20 mouse cellular contexts compared by ENCODE assay signal in genomic region chr9:51422553-51422952, GRCm38 (mm10).
DNase-seq lines count a peak whose midpoint lies in the region; ATAC-seq and TF ChIP-seq lines count a peak whose summit lies in the region.
"Had no signal": no experiment of that assay in that cellular context is flagged by ENCODE, and none has a peak within 500 bp of the region (broad histone marks: within the 10 kb centered on the region; RNA-seq: fewer than 3 reads in every experiment).

No protein-coding gene starts in this region.

- no peaks in the 10 kb centered on the region for H3K27me3 ChIP-seq in limb, embryonic 13.5 days
- no peaks in the 10 kb centered on the region for H3K27me3 ChIP-seq in limb, embryonic 10.5 days (ENCODE audit: low read depth, poor library complexity, severe bottlenecking)
- H3K27me3 ChIP-seq in midbrain, postnatal 0 days (ENCODE audit: insufficient read depth, low read length) = no peaks in the 10 kb centered on the region
- H3K27me3 ChIP-seq: embryonic facial prominence, embryonic 13.5 days; hindbrain, embryonic 12.5 days had no signal

- DNase-seq in frontal cortex, postnatal 10 days (ENCODE audit: low spot score in 2 of 2) = no peak
- DNase-seq in limb, embryonic 10.5 days (ENCODE audit: low spot score) = no peak
- no peak for DNase-seq in midbrain, postnatal 0 days (ENCODE audit: low spot score)
- DNase-seq: adrenal gland, postnatal 10 days; cerebellum, adult 11-12 months; cerebellum, adult 9-10 months; cerebellum, postnatal 25 days; gastrocnemius, postnatal 25 days; heart, postnatal 10 days; heart, postnatal 4 days had no signal

- no peak overlapping the region for H3K27ac ChIP-seq in limb, embryonic 13.5 days
- no peak overlapping the region for H3K27ac ChIP-seq in limb, embryonic 10.5 days
- H3K27ac ChIP-seq in embryonic fibroblast, embryonic 13.5 days (ENCODE audit: insufficient read depth, low read length) = peak overlapping the region; percentile 39
- no peak overlapping the region for H3K27ac ChIP-seq in midbrain, postnatal 0 days (ENCODE audit: low read depth, low read length)
- H3K27ac ChIP-seq: embryonic facial prominence, embryonic 13.5 days; forebrain, embryonic 10.5 days; hindbrain, embryonic 12.5 days had no signal

- peak; percentile 32; the same call in 1 of the 2 replicates for ATAC-seq in frontal cortex, adult (ENCODE audit: low TSS enrichment)
- ATAC-seq in limb, embryonic 13.5 days (ENCODE audit: low FRiP score, low read depth) = peak; percentile 71
- no peak for ATAC-seq in megakaryocyte progenitor cell, adult 5-6 weeks (replicated peaks; ENCODE audit: poor library complexity)
- no peak for ATAC-seq in midbrain, postnatal 0 days (ENCODE audit: low FRiP score)
- ATAC-seq: forebrain, embryonic 14.5 days; hindbrain, embryonic 16.5 days had no signal

- H3K9me3 ChIP-seq in limb, embryonic 13.5 days = no peaks in the 10 kb centered on the region
- H3K9me3 ChIP-seq in limb, embryonic 10.5 days (replicated peaks) = no peaks in the 10 kb centered on the region
- no peaks in the 10 kb centered on the region for H3K9me3 ChIP-seq in midbrain, postnatal 0 days (ENCODE audit: low read length)
- H3K9me3 ChIP-seq: embryonic facial prominence, embryonic 13.5 days; forebrain, embryonic 10.5 days; hindbrain, embryonic 12.5 days had no signal

- H3K4me3 ChIP-seq in limb, embryonic 13.5 days = no peak overlapping the region
- no peak overlapping the region for H3K4me3 ChIP-seq in limb, embryonic 10.5 days
- no peak overlapping the region for H3K4me3 ChIP-seq in embryonic fibroblast, embryonic 13.5 days (ENCODE audit: insufficient read depth, low read length)
- no peak overlapping the region for H3K4me3 ChIP-seq in midbrain, postnatal 0 days (ENCODE audit: low read depth, low read length)
- H3K4me3 ChIP-seq: embryonic facial prominence, embryonic 13.5 days; erythroblast, embryonic 14.5 days; forebrain, embryonic 10.5 days; hindbrain, embryonic 12.5 days had no signal

- H3K4me2 ChIP-seq in limb, embryonic 13.5 days (replicated peaks) = no peak overlapping the region
- H3K4me2 ChIP-seq in midbrain, postnatal 0 days (ENCODE audit: low read depth, low read length, poor library complexity, severe bottlenecking) = no peak overlapping the region
- H3K4me2 ChIP-seq: embryonic facial prominence, embryonic 13.5 days; hindbrain, embryonic 12.5 days had no signal

- H3K4me1 ChIP-seq in limb, embryonic 13.5 days = peaks cover 4% of the 10 kb centered on the region; the same call in 1 of the 2 replicates
- no peaks in the 10 kb centered on the region for H3K4me1 ChIP-seq in limb, embryonic 10.5 days
- H3K4me1 ChIP-seq in embryonic fibroblast, embryonic 13.5 days (ENCODE audit: control insufficient read depth, insufficient read depth, low read length) = peaks cover 5% of the 10 kb centered on the region
- no peaks in the 10 kb centered on the region for H3K4me1 ChIP-seq in midbrain, postnatal 0 days (ENCODE audit: insufficient read depth, low read length)
- H3K4me1 ChIP-seq: forebrain, embryonic 10.5 days; hindbrain, embryonic 12.5 days had no signal

- TF ChIP-seq POLR2A in embryonic fibroblast, embryonic 13.5 days (IDR thresholded peaks at IDR 0.05; ENCODE audit: low read depth, low read length) = no peak

- H3K9ac ChIP-seq in limb, embryonic 13.5 days = no peak overlapping the region
- H3K9ac ChIP-seq in midbrain, postnatal 0 days (replicated peaks; ENCODE audit: low read length, poor library complexity, severe bottlenecking) = no peak overlapping the region
- H3K9ac ChIP-seq: embryonic facial prominence, embryonic 13.5 days; hindbrain, embryonic 12.5 days had no signal

- no peaks in the 10 kb centered on the region for H3K36me3 ChIP-seq in limb, embryonic 13.5 days
- H3K36me3 ChIP-seq in limb, embryonic 10.5 days = no peaks in the 10 kb centered on the region
- H3K36me3 ChIP-seq in midbrain, postnatal 0 days (ENCODE audit: insufficient read depth, low read length) = no peaks in the 10 kb centered on the region
- H3K36me3 ChIP-seq: embryonic facial prominence, embryonic 13.5 days; forebrain, embryonic 10.5 days; hindbrain, embryonic 12.5 days had no signal

- no peak for TF ChIP-seq CTCF in embryonic fibroblast, embryonic 13.5 days (IDR thresholded peaks at IDR 0.05; ENCODE audit: borderline replicate concordance, insufficient read depth, low read length)
- TF ChIP-seq CTCF in midbrain, postnatal 0 days (IDR thresholded peaks at IDR 0.05) = no peak

- 46% methylated on average over 3 of the region's 3 CpGs for WGBS in limb, embryonic 13.5 days
- 84% methylated on average over 3 of the region's 3 CpGs for WGBS in limb, embryonic 10.5 days
- WGBS in midbrain, postnatal 0 days = 62% methylated on average over 3 of the region's 3 CpGs

Comparison
In these comparisons a context has a peak if more than half of its experiments do, and no peak if none do; other contexts are left out.
1. ATAC-seq: peak in frontal cortex, adult (single experiment) and limb, embryonic 13.5 days (single experiment); none in megakaryocyte progenitor cell, adult 5-6 weeks (single experiment) and midbrain, postnatal 0 days (single experiment).